Mouse (Mus musculus) lung, postnatal 14 days (tissue): ENCODE results near the gene Rab33b.

Experiments
- DNase-seq: peaks from one replicate; pipeline ENCODE4 v3.0.0; 2021

Rab33b gene

DNA sequence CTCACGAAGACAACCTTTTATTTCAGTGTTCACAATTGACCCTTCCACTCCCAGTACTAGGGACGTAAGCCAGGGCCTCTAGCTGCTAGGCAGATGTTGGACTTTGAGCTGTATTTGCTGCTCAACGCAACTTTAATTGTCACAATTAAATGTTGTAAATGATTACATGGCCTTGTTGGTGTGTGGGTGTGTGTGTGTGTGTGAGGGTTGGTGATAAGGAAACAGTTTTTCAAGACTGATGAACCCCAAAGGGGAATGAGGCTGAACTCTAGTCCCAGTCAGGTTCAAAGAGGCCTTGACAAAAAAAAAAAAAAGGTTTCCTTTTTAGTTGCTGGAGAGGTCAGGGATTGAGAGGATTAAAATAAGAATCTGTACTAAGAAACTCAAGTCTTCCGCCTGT, 33.7 kb downstream of the Rab33b start:
- DNase-seq: no peak

DNA sequence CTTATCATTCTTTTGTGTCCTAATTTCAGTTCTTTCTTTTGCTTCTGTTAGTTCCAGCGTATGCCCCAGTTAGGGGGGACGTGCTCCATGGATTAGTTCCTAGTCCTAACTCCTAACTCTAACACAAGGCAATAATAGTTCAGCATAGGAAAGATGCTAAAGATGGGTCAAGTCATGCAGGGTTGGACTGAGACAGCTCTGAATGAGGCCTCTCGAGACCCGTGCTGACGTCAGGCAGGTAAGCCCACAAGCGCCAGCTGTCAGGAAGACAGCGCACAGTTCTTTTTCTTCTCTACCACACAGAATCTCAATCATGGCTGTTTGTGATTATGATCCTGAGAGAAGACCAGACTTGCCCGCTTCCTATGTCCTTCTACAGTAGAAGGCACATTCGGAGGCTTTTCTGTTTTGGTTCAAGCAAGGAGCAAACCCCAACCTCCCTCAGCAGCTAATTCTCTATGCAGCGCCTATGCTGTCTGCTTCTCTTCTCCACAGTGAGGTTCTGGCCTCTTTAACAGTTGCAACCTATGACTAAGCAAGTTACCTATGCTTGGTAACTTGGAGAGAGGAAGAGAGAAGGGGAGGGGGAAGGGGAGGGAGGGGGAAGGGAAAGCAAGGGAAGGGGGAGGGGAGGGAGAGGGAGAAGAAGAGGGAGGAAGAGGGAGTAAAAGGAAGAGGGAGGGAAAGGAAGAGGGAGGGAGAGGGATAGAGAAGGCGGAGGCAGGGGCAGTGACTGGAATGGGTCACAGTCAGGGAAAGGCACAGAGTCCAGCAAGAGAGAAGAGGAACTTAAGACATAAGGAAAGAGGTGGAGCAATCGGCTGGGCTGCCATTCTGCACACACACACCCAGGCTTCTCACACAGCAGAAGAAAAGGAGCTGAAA, 34.4 kb downstream of the Rab33b start:
- no peak for DNase-seq

DNA sequence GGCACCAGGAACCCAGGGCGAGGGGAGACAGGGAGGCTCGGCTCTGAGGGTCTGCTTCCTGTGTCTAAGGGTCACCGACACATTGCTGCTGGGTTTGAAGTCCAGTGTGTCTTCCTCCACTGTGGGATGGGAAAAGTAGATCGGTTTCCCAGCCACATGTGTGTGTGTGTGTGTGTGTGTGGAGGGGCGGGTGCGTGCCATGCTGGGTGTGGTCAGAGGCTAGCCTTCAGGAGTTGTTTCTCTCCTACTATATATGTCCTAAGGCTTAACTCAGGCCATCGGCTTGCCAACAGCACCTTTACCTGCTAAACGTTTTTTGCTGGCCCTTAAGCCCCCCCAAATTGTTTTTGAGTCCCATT, 35.0 kb downstream of the Rab33b start:
- DNase-seq: no peak

DNA sequence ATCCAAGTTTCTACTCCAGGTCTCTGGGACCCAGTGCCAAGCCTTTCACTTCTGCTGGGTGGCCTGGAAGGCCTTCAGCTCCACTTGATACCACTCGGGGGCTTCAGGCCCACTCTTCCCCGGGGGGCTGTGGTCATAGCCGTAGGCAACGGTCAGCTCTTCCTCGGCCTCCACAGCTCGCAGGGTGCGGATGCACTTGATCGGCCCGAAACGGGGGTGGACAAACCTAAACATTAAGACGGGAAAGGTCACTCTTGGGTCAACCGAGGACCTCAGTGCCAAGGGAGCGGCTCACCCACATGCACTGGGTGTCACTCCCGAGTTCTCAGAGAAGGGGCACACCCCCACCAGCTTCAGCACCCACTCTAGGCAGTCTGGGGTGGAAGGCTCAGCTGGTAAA, 37.5 kb downstream of the Rab33b start:
- DNase-seq: no peak

DNA sequence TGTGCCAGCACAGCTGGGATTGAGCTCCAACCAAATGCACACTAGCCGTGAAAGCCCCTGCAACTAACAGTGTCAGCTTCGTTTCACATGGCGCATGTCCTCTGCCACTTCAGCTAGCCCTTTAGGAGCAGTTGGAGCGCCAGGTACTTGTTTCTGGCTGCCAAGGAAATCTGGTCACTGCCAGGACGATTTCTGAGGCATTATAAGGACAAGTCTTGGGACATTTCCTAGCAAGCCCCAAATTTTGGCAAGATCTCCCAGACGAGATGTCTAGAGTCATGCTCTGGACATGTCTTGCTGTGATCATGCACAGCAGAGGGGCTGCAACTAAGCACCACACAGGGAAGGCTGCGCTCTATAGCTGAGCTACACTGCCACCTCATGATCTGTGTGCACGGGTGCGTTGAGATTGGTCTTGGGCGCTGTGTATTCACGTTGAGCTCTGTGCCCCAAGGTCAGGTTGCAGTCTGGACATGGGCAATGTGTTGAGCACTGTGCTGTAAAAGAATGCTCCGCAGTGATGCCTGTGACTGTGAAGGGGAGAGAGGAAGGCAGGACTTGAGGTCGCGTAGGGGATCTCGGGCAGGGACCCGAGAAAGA, 41.6 kb downstream of the Rab33b start:
- DNase-seq: no peak

DNA sequence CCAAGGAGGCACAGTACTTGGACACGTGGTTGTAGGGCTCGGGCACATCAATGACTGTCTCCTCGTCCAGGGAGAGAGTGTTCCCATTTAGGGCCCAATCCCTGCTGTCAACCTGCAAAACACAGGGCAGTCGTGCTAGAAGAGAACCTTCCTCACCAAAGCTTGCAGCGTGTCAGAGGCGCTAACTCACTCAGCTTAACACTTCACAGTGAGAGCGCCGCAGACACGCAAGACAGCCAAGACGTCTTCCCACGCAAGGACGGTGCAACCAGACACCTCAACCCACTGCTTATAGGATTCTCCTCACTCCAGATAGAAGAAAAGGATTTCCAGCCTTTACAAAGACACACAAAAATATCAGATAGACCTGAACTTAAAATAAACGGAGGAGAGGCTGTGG, 43.2 kb downstream of the Rab33b start:
- no peak for DNase-seq

DNA sequence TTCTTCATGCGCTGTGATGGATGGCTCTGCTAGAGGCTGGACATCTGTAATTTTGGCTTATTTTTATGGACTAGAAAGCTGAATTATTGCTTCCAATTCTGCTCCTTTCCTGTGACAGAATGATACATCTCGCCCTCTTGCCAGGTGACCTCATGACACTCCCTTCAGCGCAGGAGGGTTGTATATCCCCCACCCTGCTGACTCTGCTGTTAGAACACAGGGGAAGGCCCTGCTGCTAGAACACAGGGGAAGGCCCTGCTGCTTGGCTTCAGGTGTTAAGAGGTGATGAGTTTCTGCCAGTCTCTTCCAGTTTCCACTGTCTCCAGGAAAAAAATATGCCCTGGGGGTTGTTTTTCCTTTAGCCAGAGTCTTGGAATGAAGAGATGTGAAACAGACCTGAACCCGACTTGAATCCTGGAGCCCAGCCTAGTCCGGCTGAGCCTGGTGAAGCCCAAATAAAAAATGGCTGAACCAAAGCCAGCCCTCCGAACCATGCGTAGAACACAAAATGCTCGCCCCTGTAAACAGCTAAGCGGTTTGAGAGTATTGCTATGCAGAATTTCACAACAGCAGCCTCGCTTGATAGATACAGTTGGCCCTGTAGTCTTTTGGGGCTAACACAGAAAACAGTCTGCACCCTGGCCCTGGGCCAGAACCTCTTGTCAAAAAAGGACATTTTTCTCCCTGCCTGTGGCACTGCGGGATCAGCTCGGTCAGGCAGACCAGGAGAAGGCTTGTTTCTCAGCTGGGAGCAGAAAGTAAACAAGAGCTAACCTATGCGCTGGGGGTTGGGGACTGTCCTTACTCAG, 48.0 kb downstream of the Rab33b start:
- peak; percentile 76 for DNase-seq

DNA sequence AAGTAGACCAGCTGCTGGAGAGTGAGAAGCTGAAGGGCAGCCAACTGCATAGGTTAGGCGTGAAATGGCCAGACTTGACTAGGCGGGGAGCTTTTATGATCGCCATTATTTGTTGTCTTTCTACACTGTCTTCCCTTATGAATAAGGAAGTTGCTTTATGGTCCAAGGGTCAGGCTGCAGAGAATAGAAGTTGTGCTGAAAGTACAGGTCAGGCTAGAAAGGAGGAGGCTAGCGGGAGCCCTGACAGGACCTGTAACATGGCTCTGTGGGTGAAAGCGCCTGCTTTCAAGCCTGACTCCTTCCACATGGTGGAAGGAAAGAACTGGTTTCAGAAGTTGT, 48.5 kb downstream of the Rab33b start:
- no peak for DNase-seq

DNA sequence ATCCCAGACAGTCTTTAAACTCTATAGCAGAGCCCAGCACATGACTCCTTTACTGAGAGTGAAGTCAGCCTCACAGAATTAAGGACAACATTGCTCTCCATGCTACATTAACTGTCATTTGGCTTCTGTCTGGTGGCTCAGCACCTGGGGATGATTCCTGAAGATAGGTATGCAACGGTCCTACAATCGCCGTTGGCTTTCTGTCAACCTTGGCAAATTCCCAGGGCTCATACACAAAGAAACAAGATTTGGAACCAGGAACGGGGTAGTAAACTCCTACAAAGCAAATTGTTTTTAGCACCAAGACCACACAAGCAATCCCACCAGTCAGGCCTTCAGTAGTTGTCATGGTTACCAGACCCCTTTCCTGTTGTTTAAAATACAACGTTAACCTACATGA, 49.9 kb downstream of the Rab33b start:
- no peak for DNase-seq

DNA sequence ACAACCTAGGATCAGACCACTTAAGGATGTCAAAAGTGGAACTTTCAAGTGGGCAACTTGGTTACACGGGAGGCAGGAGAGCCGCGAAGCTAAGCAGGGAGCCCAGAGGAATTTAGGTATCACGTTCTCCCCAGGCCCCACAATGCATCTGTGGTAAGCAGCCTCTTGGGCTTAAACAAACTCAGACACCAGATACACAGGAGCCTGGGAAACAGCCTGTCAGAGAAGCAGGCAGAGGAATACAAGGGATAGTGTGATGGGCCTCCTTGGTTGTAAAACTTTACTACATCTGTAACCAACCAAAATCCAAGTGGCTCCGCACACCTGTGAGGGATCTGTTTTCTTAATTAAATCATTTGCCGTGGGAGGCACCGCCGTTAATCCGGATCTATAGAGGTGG, 50.3 kb downstream of the Rab33b start:
- no peak for DNase-seq

DNA sequence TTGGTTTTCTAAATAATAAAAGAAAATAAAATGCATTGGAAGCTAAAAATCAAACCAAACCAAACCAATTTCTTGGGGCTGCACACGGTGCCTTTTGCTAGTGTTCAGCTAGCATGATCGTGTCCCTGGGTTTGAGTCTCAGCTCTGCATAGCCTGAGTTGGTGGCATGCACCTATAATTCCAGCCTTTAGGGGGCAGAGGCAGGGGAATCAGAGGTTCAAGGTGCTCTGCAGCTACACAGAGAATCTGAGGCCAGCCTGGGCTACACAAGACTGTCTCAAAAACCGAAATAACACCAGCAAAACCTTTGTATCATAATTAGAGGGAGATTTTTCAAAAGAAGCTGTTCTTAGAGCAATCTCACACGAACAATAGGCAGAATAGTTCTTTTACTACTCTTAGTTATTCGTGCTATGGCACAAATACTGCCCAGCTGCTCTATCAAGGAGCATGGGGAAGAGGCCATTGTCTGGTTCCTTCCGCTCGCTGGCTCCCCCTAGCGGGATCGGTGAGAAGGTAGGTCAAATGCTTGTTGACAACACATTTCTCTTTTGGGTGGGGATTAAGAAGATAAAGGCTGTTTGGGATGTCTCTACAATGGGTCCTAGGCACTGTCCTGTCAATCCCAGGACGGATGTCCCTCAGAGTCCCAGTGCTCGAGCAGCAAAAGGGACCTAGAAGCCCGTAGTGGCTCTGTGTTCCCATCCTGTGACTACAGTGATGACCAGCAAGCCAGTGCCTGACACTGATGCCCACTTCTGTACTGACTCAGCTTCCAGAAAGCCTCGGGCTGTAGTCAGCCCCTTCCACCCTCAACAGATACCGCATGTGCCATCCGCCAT, 56.1 kb downstream of the Rab33b start:
- DNase-seq: peak; percentile 85

DNA sequence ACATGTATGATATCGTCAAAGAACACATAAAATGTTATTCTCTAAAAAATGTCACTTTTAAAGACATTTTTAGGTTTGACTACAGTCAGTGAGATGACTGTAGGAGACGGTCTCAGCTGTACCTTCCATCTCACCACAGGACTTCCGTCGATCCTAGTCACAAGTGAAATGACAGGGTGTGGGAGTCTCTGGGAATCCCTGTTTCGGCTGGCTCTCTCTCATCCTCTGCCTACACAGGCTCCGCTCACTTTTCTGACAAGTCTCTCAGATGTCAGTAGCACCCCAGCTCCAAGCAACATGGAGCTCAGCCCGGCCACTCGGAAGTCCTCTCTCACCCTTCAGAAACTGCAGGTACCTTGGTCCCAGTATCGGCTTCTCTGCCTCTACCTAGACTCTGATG, 56.9 kb downstream of the Rab33b start:
- no peak for DNase-seq

DNA sequence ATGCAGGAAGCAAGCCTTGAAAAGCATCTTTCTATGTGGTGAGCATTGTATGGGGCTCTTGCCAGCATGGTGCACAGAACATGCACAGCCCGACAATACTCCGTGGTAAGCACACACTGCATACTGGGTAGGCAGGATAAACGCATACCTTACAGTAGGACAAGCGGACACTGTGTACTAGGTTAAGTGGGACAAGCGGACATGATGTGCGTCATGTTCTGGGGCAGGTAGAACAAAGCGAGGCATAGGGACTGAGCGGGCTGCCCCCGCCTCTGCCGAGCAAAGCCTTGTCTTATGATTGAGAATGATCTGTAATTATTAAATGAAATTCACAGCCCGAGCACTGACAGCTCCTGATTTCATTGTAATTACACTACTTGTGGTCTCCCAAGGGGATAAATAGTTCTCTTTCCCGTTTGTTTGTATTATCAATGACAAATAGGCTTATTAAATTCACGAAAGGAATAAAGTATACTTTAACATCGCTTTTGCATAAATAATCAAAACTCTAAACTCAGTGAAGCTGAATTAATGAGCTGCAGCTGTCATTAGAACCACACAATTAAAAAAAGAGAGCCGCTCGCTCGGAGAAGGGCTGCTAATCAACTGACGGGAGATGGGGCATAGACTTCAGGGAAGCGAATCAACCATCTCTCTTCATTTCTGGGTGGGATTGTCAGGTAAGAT, 60.9 kb downstream of the Rab33b start:
- DNase-seq: no peak
